Mouse (Mus musculus): ENCODE results near the gene 1700067K01Rik. TPM values are rescaled to one million over a fixed set of nuclear protein-coding genes. Genes with fewer than 3 reads are reported as not detected.

1700067K01Rik gene
- total and polyA plus RNA-seq, 3 experiments: 0.53 to 0.69 TPM; not detected in 1

GRCm38 (mm10) chr8:83967701-83968100 lies 33.6 kb upstream of the 1700067K01Rik start (continued):
- TF ChIP-seq ETS1 (IDR thresholded peaks at IDR 0.05; ENCODE audit: low read depth, low read length) (no peak), TBP (IDR thresholded peaks at IDR 0.05; ENCODE audit: low read depth, low read length) (no peak)

GRCm38 (mm10) chr8:83971121-83971520 lies 30.2 kb upstream of the 1700067K01Rik start:
- TF ChIP-seq EP300 (IDR thresholded peaks at IDR 0.05; ENCODE audit: low read depth in 1 of 2, low read length in 2 of 2) (no peak), TAL1 (IDR thresholded peaks at IDR 0.05; ENCODE audit: low read length) (no peak), MYB (IDR thresholded peaks at IDR 0.05; ENCODE audit: low read depth, low read length) (no peak), NELFE (IDR thresholded peaks at IDR 0.05; ENCODE audit: low read depth, low read length) (no peak), RAD21 (IDR thresholded peaks at IDR 0.05; ENCODE audit: low read depth, low read length) (no peak), BHLHE40 (IDR thresholded peaks at IDR 0.05; ENCODE audit: borderline replicate concordance, low read depth, low read length) (no peak), E2F4 (IDR thresholded peaks at IDR 0.05; ENCODE audit: borderline replicate concordance, low read depth, low read length) (no peak), CHD1 (IDR thresholded peaks at IDR 0.05; ENCODE audit: low read depth, low read length) (no peak), USF2 (IDR thresholded peaks at IDR 0.05; ENCODE audit: borderline replicate concordance in 1 of 2, insufficient read depth in 1 of 2, low read depth in 1 of 2, low read length in 2 of 2) (no peak)
- H3K79me2 ChIP-seq (ENCODE audit: control insufficient read depth, insufficient read depth, low read length, poor library complexity): peaks cover 8% of the 10 kb centered on the region
- no peaks in the 10 kb centered on the region for H3K9me3 ChIP-seq (replicated peaks; ENCODE audit: insufficient read depth, low read length)
- H3K4me3 ChIP-seq (ENCODE audit: control insufficient read depth in 1 of 2, insufficient read depth in 1 of 2, low read depth in 2 of 2, low read length in 2 of 2): no peak overlapping the region
- no peaks in the 10 kb centered on the region for H3K27me3 ChIP-seq (ENCODE audit: control insufficient read depth in 1 of 2, insufficient read depth in 2 of 2, low read length in 2 of 2)
- H3K36me3 ChIP-seq (ENCODE audit: control insufficient read depth in 1 of 2, insufficient read depth in 2 of 2, low read length in 2 of 2): peaks cover 0 to 4% of the 10 kb centered on the region in 2 experiments; a peak in 3 of 4 replicates
- no peak overlapping the region for H3K9ac ChIP-seq (ENCODE audit: control insufficient read depth, low read depth, low read length, poor library complexity, severe bottlenecking)
- no peak overlapping the region for H3K27ac ChIP-seq (ENCODE audit: control insufficient read depth, low read depth, low read length)
- DNase-seq (ENCODE audit: low read depth, low spot score): no peak
- H3K4me1 ChIP-seq (ENCODE audit: control insufficient read depth in 1 of 2, insufficient read depth in 2 of 2, low read length in 2 of 2): peaks cover 0 to 9% of the 10 kb centered on the region in 2 experiments; a peak in 1 of 4 replicates

- Histone ChIP-seq H3K4me1 (ENCODE audit: control insufficient read depth in 1 of 2, insufficient read depth in 2 of 2, low read length in 2 of 2) (peaks cover 0 to 9% of the 10 kb centered on the region in 2 experiments; a peak in 1 of 4 replicates), H3K79me2 (ENCODE audit: control insufficient read depth, insufficient read depth, low read length, poor library complexity) (peaks cover 8% of the 10 kb centered on the region), H3K9ac (ENCODE audit: control insufficient read depth, low read depth, low read length, poor library complexity, severe bottlenecking) (peak overlapping the region; percentile 70), H3K27me3 (ENCODE audit: control insufficient read depth in 1 of 2, insufficient read depth in 2 of 2, low read length in 2 of 2) (no peaks in the 10 kb centered on the region), H3K27ac (ENCODE audit: control insufficient read depth, low read depth, low read length) (no peak overlapping the region; the same call in 1 of the 2 replicates), H3K36me3 (ENCODE audit: control insufficient read depth in 1 of 2, insufficient read depth in 2 of 2, low read length in 2 of 2) (peaks cover 0 to 4% of the 10 kb centered on the region in 2 experiments; a peak in 3 of 4 replicates), H3K9me3 (replicated peaks; ENCODE audit: insufficient read depth, low read length) (no peaks in the 10 kb centered on the region), H3K4me3 (ENCODE audit: control insufficient read depth in 1 of 2, insufficient read depth in 1 of 2, low read depth in 2 of 2, low read length in 2 of 2) (peak overlapping the region; percentile 61 to 69)
- DNase-seq (ENCODE audit: low read depth, low spot score): no peak
- TF ChIP-seq MYB (IDR thresholded peaks at IDR 0.05; ENCODE audit: low read depth, low read length) (no peak), GATA1 (IDR thresholded peaks at IDR 0.05; ENCODE audit: low read depth, low read length) (no peak), MXI1 (IDR thresholded peaks at IDR 0.05; ENCODE audit: low read depth, low read length) (no peak), NRF1 (IDR thresholded peaks at IDR 0.05; ENCODE audit: insufficient read depth, low read depth, low read length, poor library complexity, severe bottlenecking) (no peak), MAX (IDR thresholded peaks at IDR 0.05; ENCODE audit: low read length) (no peak), UBTF (IDR thresholded peaks at IDR 0.05; ENCODE audit: borderline replicate concordance, insufficient read depth, low read depth, low read length) (no peak), ZC3H11A (IDR thresholded peaks at IDR 0.05; ENCODE audit: low read depth, low read length) (no peak), BHLHE40 (IDR thresholded peaks at IDR 0.05; ENCODE audit: borderline replicate concordance, low read depth, low read length) (no peak), CHD2 (IDR thresholded peaks at IDR 0.05; ENCODE audit: low read length) (no peak), SMC3 (IDR thresholded peaks at IDR 0.05; ENCODE audit: low read depth, low read length) (no peak), TCF12 (IDR thresholded peaks at IDR 0.05; ENCODE audit: low read depth, low read length) (no peak), TBP (IDR thresholded peaks at IDR 0.05; ENCODE audit: low read depth, low read length) (no peak), POLR2A (IDR thresholded peaks at IDR 0.05; ENCODE audit: control insufficient read depth in 1 of 2, insufficient read depth in 1 of 2, low read depth in 1 of 2, low read length in 2 of 2, poor library complexity in 1 of 2) (no peak), ELF1 (IDR thresholded peaks at IDR 0.05; ENCODE audit: low read depth, low read length) (no peak), GABPA (IDR thresholded peaks at IDR 0.05; ENCODE audit: low read depth, low read length) (no peak)
Measured at GRCm38 (mm10) chr8:83971661-83972060, 29.6 kb upstream of the 1700067K01Rik start.
